Mouse (Mus musculus) cerebellum, adult 11 months (tissue): ENCODE measurements around the gene Dlx3.

Source experiments
- DNase-seq: peaks from one replicate; pipeline ENCODE4 v3.0.0; 2022

The Dlx3 gene

GRCm38 (mm10) chr11:95125366-95125948 lies 5.5 kb downstream of the Dlx3 start:
- no peak for DNase-seq

GRCm38 (mm10) chr11:95126272-95127245 lies 6.6 kb downstream of the Dlx3 start:
- no peak for DNase-seq

- DNase-seq, result no peak
These were observed 8.4 kb downstream of the Dlx3 start for GRCm38 (mm10) chr11:95128359-95128758.

GRCm38 (mm10) chr11:95130668-95131252 lies 10.8 kb downstream of the Dlx3 start:
- DNase-seq, result no peak

GRCm38 (mm10) chr11:95133321-95133720 lies 13.4 kb downstream of the Dlx3 start:
- no peak for DNase-seq

- no peak for DNase-seq
These were observed 17.4 kb downstream of the Dlx3 start for GRCm38 (mm10) chr11:95137281-95137680.

GRCm38 (mm10) chr11:95139871-95140270 lies 20.0 kb downstream of the Dlx3 start:
- no peak for DNase-seq

GRCm38 (mm10) chr11:95142258-95142657 lies 22.3 kb downstream of the Dlx3 start:
- DNase-seq, result no peak

- DNase-seq, result no peak
These were observed 23.2 kb downstream of the Dlx3 start for GRCm38 (mm10) chr11:95142980-95143575.

- no peak for DNase-seq
These were observed 23.7 kb downstream of the Dlx3 start for GRCm38 (mm10) chr11:95143663-95144062.

GRCm38 (mm10) chr11:95144091-95144945 lies 24.4 kb downstream of the Dlx3 start:
- DNase-seq, result no peak

GRCm38 (mm10) chr11:95144946-95145483 lies 25.1 kb downstream of the Dlx3 start:
- no peak for DNase-seq

- DNase-seq, result no peak
These were observed 26.0 kb downstream of the Dlx3 start, which contains the start of gene Dlx4 for GRCm38 (mm10) chr11:95145851-95146403. Gene Dlx4, minus strand, starts transcription at chr11:95146263.

- DNase-seq, result no peak
These were observed 28.8 kb downstream of the Dlx3 start for GRCm38 (mm10) chr11:95148754-95149153.

GRCm38 (mm10) chr11:95149462-95150268 lies 29.7 kb downstream of the Dlx3 start:
- no peak for DNase-seq

GRCm38 (mm10) chr11:95150269-95151049 lies 30.5 kb downstream of the Dlx3 start:
- no peak for DNase-seq

GRCm38 (mm10) chr11:95153116-95153515 lies 33.2 kb downstream of the Dlx3 start:
- DNase-seq, result no peak

- DNase-seq, result no peak
These were observed 33.8 kb downstream of the Dlx3 start for GRCm38 (mm10) chr11:95153681-95154080.

GRCm38 (mm10) chr11:95155511-95155910 lies 35.6 kb downstream of the Dlx3 start:
- no peak for DNase-seq

GRCm38 (mm10) chr11:95157356-95157755 lies 37.4 kb downstream of the Dlx3 start:
- DNase-seq, result no peak
